15 mouse cellular contexts compared by ENCODE assay signal in genomic region chr1:160692224-160693093, GRCm38 (mm10).
A peak's percentile ranks its signal among the peaks of the same experiment; 100 is the strongest.
DNase-seq lines count a peak whose midpoint lies in the region; ATAC-seq and TF ChIP-seq lines count a peak whose summit lies in the region.
"Had no signal": no experiment of that assay in that cellular context is flagged by ENCODE, and none has a peak within 500 bp of the region (broad histone marks: within the 10 kb centered on the region; RNA-seq: fewer than 3 reads in every experiment).

No protein-coding gene starts in this region.

- no peak overlapping the region for H3K27ac ChIP-seq in forebrain, embryonic 14.5 days (ENCODE audit: low read depth, low read length)
- H3K27ac ChIP-seq in forebrain, embryonic 15.5 days (replicated peaks), result no peak overlapping the region
- peak overlapping the region; percentile 61 to 76 for H3K27ac ChIP-seq in heart, embryonic 14.5 days (replicated peaks in 1 of 2; ENCODE audit: control insufficient read depth in 1 of 2, insufficient read depth in 1 of 2, low read depth in 2 of 2, low read length in 2 of 2)
- H3K27ac ChIP-seq: hindbrain, embryonic 13.5 days; intestine, embryonic 15.5 days; liver, embryonic 14.5 days; midbrain, embryonic 15.5 days had no signal

- H3K79me2 ChIP-seq in C2C12 (ENCODE audit: control insufficient read depth, insufficient read depth), result no peaks in the 10 kb centered on the region

- H3K27me3 ChIP-seq in forebrain, embryonic 14.5 days (replicated peaks; ENCODE audit: control insufficient read depth, insufficient read depth, low read length), result no peaks in the 10 kb centered on the region
- no peaks in the 10 kb centered on the region for H3K27me3 ChIP-seq in forebrain, embryonic 15.5 days
- H3K27me3 ChIP-seq in heart, embryonic 14.5 days (ENCODE audit: control insufficient read depth, insufficient read depth, low read length), result no peaks in the 10 kb centered on the region
- no peaks in the 10 kb centered on the region for H3K27me3 ChIP-seq in C2C12 (ENCODE audit: control insufficient read depth, insufficient read depth, insufficient read length)
- H3K27me3 ChIP-seq: hindbrain, embryonic 13.5 days; intestine, embryonic 15.5 days; megakaryocyte, embryonic 14.5 days; midbrain, embryonic 15.5 days had no signal

- no peaks in the 10 kb centered on the region for H3K79me3 ChIP-seq in C2C12 (ENCODE audit: low read depth)

- H3K4me1 ChIP-seq in forebrain, embryonic 14.5 days (ENCODE audit: control insufficient read depth, insufficient read depth, low read length), result no peaks in the 10 kb centered on the region; the same call in 1 of the 2 replicates
- H3K4me1 ChIP-seq in forebrain, embryonic 15.5 days, result peaks cover 6% of the 10 kb centered on the region; the same call in 1 of the 2 replicates
- H3K4me1 ChIP-seq in heart, embryonic 14.5 days (ENCODE audit: control insufficient read depth in 2 of 2, insufficient read depth in 2 of 2, low read length in 2 of 2), result peaks cover 2 to 3% of the 10 kb centered on the region in 2 experiments; a peak in 1 of 4 replicates
- H3K4me1 ChIP-seq: hindbrain, embryonic 13.5 days; intestine, embryonic 15.5 days; megakaryocyte, embryonic 14.5 days; midbrain, embryonic 15.5 days had no signal

- no peak overlapping the region for H3K9ac ChIP-seq in forebrain, embryonic 14.5 days (ENCODE audit: low read length)
- H3K9ac ChIP-seq in forebrain, embryonic 15.5 days (replicated peaks), result no peak overlapping the region
- H3K9ac ChIP-seq in heart, embryonic 14.5 days (ENCODE audit: low read length), result no peak overlapping the region
- H3K9ac ChIP-seq: hindbrain, embryonic 13.5 days; intestine, embryonic 15.5 days; liver, embryonic 14.5 days; midbrain, embryonic 15.5 days had no signal

- no peaks in the 10 kb centered on the region for H3K36me3 ChIP-seq in forebrain, embryonic 14.5 days (ENCODE audit: control insufficient read depth, insufficient read depth, low read length)
- no peaks in the 10 kb centered on the region for H3K36me3 ChIP-seq in forebrain, embryonic 15.5 days
- peaks cover 4% of the 10 kb centered on the region for H3K36me3 ChIP-seq in heart, embryonic 14.5 days (ENCODE audit: control insufficient read depth, insufficient read depth, low read length)
- H3K36me3 ChIP-seq in C2C12 (ENCODE audit: control insufficient read depth, insufficient read depth), result no peaks in the 10 kb centered on the region
- H3K36me3 ChIP-seq: hindbrain, embryonic 13.5 days; intestine, embryonic 15.5 days; midbrain, embryonic 15.5 days had no signal

- no peaks in the 10 kb centered on the region for H3K9me3 ChIP-seq in forebrain, embryonic 14.5 days (replicated peaks; ENCODE audit: control insufficient read depth, low read length)
- no peaks in the 10 kb centered on the region for H3K9me3 ChIP-seq in forebrain, embryonic 15.5 days
- no peaks in the 10 kb centered on the region for H3K9me3 ChIP-seq in heart, embryonic 14.5 days (ENCODE audit: control insufficient read depth, low read length)
- H3K9me3 ChIP-seq: hindbrain, embryonic 13.5 days; intestine, embryonic 15.5 days; megakaryocyte, embryonic 14.5 days; midbrain, embryonic 15.5 days had no signal

- intact Hi-C loops in heart, postnatal 36 days (cut with DNase I), result loop anchor here (10.0 kb wide), 1 partner anchor 158 kb away; no protein-coding TSS in a partner anchor

- H3ac ChIP-seq in C2C12 (ENCODE audit: control insufficient read depth, insufficient read length, low read depth), result no peak overlapping the region

- TF ChIP-seq CTCF in C2C12 (IDR thresholded peaks at IDR 0.05; ENCODE audit: control insufficient read depth, insufficient read depth, insufficient read length), result no peak

- no peak overlapping the region for H3K4me2 ChIP-seq in forebrain, embryonic 14.5 days (ENCODE audit: low read length)
- no peak overlapping the region for H3K4me2 ChIP-seq in forebrain, embryonic 15.5 days (replicated peaks)
- H3K4me2 ChIP-seq in heart, embryonic 14.5 days (ENCODE audit: low read length), result no peak overlapping the region
- H3K4me2 ChIP-seq: hindbrain, embryonic 13.5 days; intestine, embryonic 15.5 days; midbrain, embryonic 15.5 days had no signal

- H3K4me3 ChIP-seq in forebrain, embryonic 14.5 days (ENCODE audit: low read depth, low read length), result no peak overlapping the region
- no peak overlapping the region for H3K4me3 ChIP-seq in forebrain, embryonic 15.5 days
- no peak overlapping the region for H3K4me3 ChIP-seq in heart, embryonic 14.5 days (ENCODE audit: control insufficient read depth in 1 of 2, insufficient read depth in 1 of 2, low read depth in 1 of 2, low read length in 2 of 2)
- no peak overlapping the region for H3K4me3 ChIP-seq in C2C12 (ENCODE audit: insufficient read depth, poor library complexity, severe bottlenecking)
- H3K4me3 ChIP-seq: hindbrain, embryonic 13.5 days; intestine, embryonic 15.5 days; megakaryocyte, embryonic 14.5 days; midbrain, embryonic 15.5 days had no signal

- WGBS in forebrain, embryonic 14.5 days, result 90% methylated on average over 6 of the region's 6 CpGs
- 83% methylated on average over 6 of the region's 6 CpGs for WGBS in forebrain, embryonic 15.5 days
- 61% methylated on average over 6 of the region's 6 CpGs for WGBS in heart, embryonic 14.5 days

- peak; percentile 51; the same call in 1 of the 2 replicates for ATAC-seq in forebrain, embryonic 14.5 days
- ATAC-seq in forebrain, embryonic 15.5 days (replicated peaks), result no peak
- no peak for ATAC-seq in heart, embryonic 14.5 days (ENCODE audit: insufficient number of reproducible peaks, insufficient read depth, low FRiP score, low read depth)

- no peak for DNase-seq in forebrain, embryonic 14.5 days (ENCODE audit: low spot score)
- no peak for DNase-seq in heart, postnatal 36 days
- DNase-seq in layer of hippocampus, adult 9-10 months (ENCODE audit: low spot score), result peak; percentile 1
- DNase-seq in layer of hippocampus, adult 18-20 months (ENCODE audit: low spot score in 2 of 2), result no peak
- no peak for DNase-seq in c-Kit-positive CD71-positive TER-119-positive erythroid progenitor cells, embryonic 14.5 days (ENCODE audit: low spot score)
- DNase-seq: embryo, embryonic 11 days; thymus, adult 2 months had no signal

TF ChIP-seq in C2C12, 6 proteins besides CTCF, POLR2A, EP300 and RAD21:
- TF ChIP-seq MAX (IDR thresholded peaks at IDR 0.05) (no peak), MYOD1 (IDR thresholded peaks at IDR 0.05; ENCODE audit: control insufficient read depth, insufficient read length, low read depth) (peak; percentile 95)

Comparison
In these comparisons a context has a peak if more than half of its experiments do, and no peak if none do; other contexts are left out.
1. H3K27ac ChIP-seq: peak in heart, embryonic 14.5 days (2 of 2); none in forebrain, embryonic 14.5 days (single experiment) and forebrain, embryonic 15.5 days (single experiment).